Mouse (Mus musculus) heart, embryonic 11.5 days (tissue): ENCODE data around the gene Hoxb1. TPM values are rescaled to one million over a fixed set of nuclear protein-coding genes. Genes with fewer than 3 reads are reported as not detected.

ENCODE experiments used
- ATAC-seq: fragments of 200-750 bp; cut with Nextera tagmentation; replicated peaks from 2 replicates; pipeline ENCODE4 v1.8.0; 2017; ENCODE audit warnings: moderate library complexity; ENCODE audit not compliant: insufficient number of reproducible peaks, low FRiP score, low TSS enrichment
- H3K27ac ChIP-seq: fragments of 300-500 bp; sonication (generic); 2 replicates; pipeline ENCODE4 v1.5.1; 2014; ENCODE audit warnings: mild to moderate bottlenecking, low read depth, low read length
- H3K27me3 ChIP-seq: fragments of 300-500 bp; sonication (generic); 2 replicates; pipeline ENCODE4 v1.6.1; 2014; ENCODE audit warnings: mild to moderate bottlenecking, low read length, mixed read lengths; ENCODE audit not compliant: control insufficient read depth, insufficient read depth
- H3K36me3 ChIP-seq: fragments of 300-500 bp; sonication (generic); 2 replicates; pipeline ENCODE4 v1.6.1; 2014; ENCODE audit warnings: mild to moderate bottlenecking, low read length, moderate library complexity, mixed read lengths; ENCODE audit not compliant: control insufficient read depth, insufficient read depth
- H3K4me1 ChIP-seq: fragments of 300-500 bp; sonication (generic); 2 replicates; pipeline ENCODE4 v1.6.1; 2014; ENCODE audit warnings: low read length; ENCODE audit not compliant: control insufficient read depth, insufficient read depth
- H3K4me2 ChIP-seq: fragments of 300-500 bp; sonication (generic); 2 replicates; pipeline ENCODE4 v1.6.1; 2014; ENCODE audit warnings: mild to moderate bottlenecking, moderate library complexity
- H3K4me3 ChIP-seq: fragments of 300-500 bp; sonication (generic); 2 replicates; pipeline ENCODE4 v1.5.1; 2014; ENCODE audit warnings: low read depth, low read length
- H3K9ac ChIP-seq: fragments of 300-500 bp; sonication (generic); 2 replicates; pipeline ENCODE4 v1.6.1; 2014; ENCODE audit warnings: mild to moderate bottlenecking, low read depth, low read length, moderate library complexity
- H3K9me3 ChIP-seq: fragments of 300-500 bp; sonication (generic); replicated peaks from 2 replicates; pipeline ENCODE4 v1.6.1; 2016; ENCODE audit warnings: low read length; ENCODE audit not compliant: control insufficient read depth
- WGBS: fragments of 180-500 bp; shearing (Covaris S2); extraction: QIAGEN DNeasy Blood & Tissue Kit; methylation state at CpG from one replicate; pipeline ENCODE4 v1.1.7; 2014; ENCODE audit not compliant: insufficient replicate concordance; 5-methylcytosine and 5-hydroxymethylcytosine counted together
- polyA plus RNA-seq: library from polyadenylated mRNA; unstranded; fragments of >200 nt; fragmentation: Nextera tagmentation; extraction: Ambion mirVana; gene quantifications from 2 replicates; pipeline ENCODE4 v1.2.1, GENCODE M21; 2014

The Hoxb1 gene
- polyA plus RNA-seq, 1 experiment from 2014 or later: 0.19 TPM

GRCm38 (mm10) chr11:96321846-96322245 is 43.7 kb upstream of the Hoxb1 start:
- no peak overlapping the region for H3K9ac ChIP-seq
- H3K27ac ChIP-seq: no peak overlapping the region
- 25% methylated on average over 5 of the region's 5 CpGs for WGBS
- no peaks in the 10 kb centered on the region for H3K9me3 ChIP-seq
- H3K27me3 ChIP-seq: peaks cover 89% of the 10 kb centered on the region
- no peak overlapping the region for H3K4me3 ChIP-seq
- H3K36me3 ChIP-seq: no peaks in the 10 kb centered on the region
- H3K4me2 ChIP-seq: 0 out of 2 replicates have a peak overlapping the region, but pooled peaks have one; percentile 7
- peaks cover 7% of the 10 kb centered on the region for H3K4me1 ChIP-seq
- ATAC-seq: no peak

GRCm38 (mm10) chr11:96322738-96323137 is 42.8 kb upstream of the Hoxb1 start:
- H3K36me3 ChIP-seq: no peaks in the 10 kb centered on the region
- no peak overlapping the region for H3K4me2 ChIP-seq
- 16% methylated on average over 6 of the region's 6 CpGs for WGBS
- peaks cover 91% of the 10 kb centered on the region for H3K27me3 ChIP-seq
- ATAC-seq: no peak
- H3K27ac ChIP-seq: no peak overlapping the region
- H3K9ac ChIP-seq: no peak overlapping the region
- peaks cover 7% of the 10 kb centered on the region for H3K4me1 ChIP-seq
- no peaks in the 10 kb centered on the region for H3K9me3 ChIP-seq
- no peak overlapping the region for H3K4me3 ChIP-seq

- H3K4me2 ChIP-seq: 0 out of 2 replicates have a peak within 1 kb of the TSS, but pooled peaks have one; percentile 7
- WGBS: 21% methylated on average over 10 of the region's 10 CpGs
- no peaks in the 10 kb centered on the region for H3K9me3 ChIP-seq
- H3K27ac ChIP-seq: no peak within 1 kb of the TSS; the same call in 1 of the 2 replicates
- peak within 1 kb of the TSS; percentile 34; the same call in 1 of the 2 replicates for H3K9ac ChIP-seq
- no peaks in the 10 kb centered on the region for H3K36me3 ChIP-seq
- ATAC-seq: no peak
- H3K27me3 ChIP-seq: peaks cover 91% of the 10 kb centered on the region
- no peak within 1 kb of the TSS for H3K4me3 ChIP-seq
- H3K4me1 ChIP-seq: peaks cover 7% of the 10 kb centered on the region
Observed at GRCm38 (mm10) chr11:96323154-96323553, 42.4 kb upstream of the Hoxb1 start, which contains the start of gene Hoxb3. Gene Hoxb3 (plus strand): TSS chr11:96323326.

DNA sequence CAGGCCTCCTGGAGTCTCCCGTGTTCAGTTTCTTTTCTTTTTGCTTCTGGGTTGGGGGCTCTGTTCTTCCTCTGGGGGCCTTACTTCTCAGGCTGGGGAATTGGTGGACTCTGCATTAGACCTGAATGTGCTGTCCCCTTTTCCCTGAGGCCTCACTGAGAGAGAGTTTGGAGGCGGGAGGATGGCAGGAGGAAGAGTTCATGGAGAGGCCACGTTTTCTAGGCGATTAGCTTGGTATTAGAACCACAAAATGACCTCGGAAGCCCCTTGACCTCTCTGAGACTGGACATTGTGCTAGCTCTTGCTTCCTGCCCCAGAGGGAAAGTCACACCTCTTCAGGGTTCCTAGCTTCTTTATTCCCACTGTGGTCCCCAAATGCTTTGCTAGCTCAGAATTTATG is 41.4 kb upstream of the Hoxb1 start:
- ATAC-seq: no peak
- Histone ChIP-seq H3K27ac (no peak overlapping the region), H3K4me2 (no peak overlapping the region; the same call in 1 of the 2 replicates)

GRCm38 (mm10) chr11:96324965-96325364 is 40.6 kb upstream of the Hoxb1 start:
- no peak overlapping the region for H3K4me3 ChIP-seq
- no peak overlapping the region for H3K9ac ChIP-seq
- peaks cover 90% of the 10 kb centered on the region for H3K27me3 ChIP-seq
- ATAC-seq: no peak
- peak overlapping the region; percentile 14; the same call in 1 of the 2 replicates for H3K4me2 ChIP-seq
- WGBS: 6% methylated on average over 8 of the region's 8 CpGs
- H3K4me1 ChIP-seq: peaks cover 3% of the 10 kb centered on the region; the same call in 1 of the 2 replicates
- H3K9me3 ChIP-seq: no peaks in the 10 kb centered on the region
- no peaks in the 10 kb centered on the region for H3K36me3 ChIP-seq
- H3K27ac ChIP-seq: no peak overlapping the region

More for the DNA sequence above, 41.4 kb upstream of the Hoxb1 start:
- Histone ChIP-seq H3K27me3 (peaks cover 91% of the 10 kb centered on the region), H3K9me3 (no peaks in the 10 kb centered on the region), H3K36me3 (no peaks in the 10 kb centered on the region), H3K9ac (no peak overlapping the region), H3K4me1 (peaks cover 3% of the 10 kb centered on the region; the same call in 1 of the 2 replicates), H3K4me3 (no peak overlapping the region)
- WGBS: 6% methylated on average over 5 of the region's 5 CpGs

- 6% methylated on average over 22 of the region's 22 CpGs for WGBS
- no peaks in the 10 kb centered on the region for H3K36me3 ChIP-seq
- H3K4me1 ChIP-seq: peaks cover 3% of the 10 kb centered on the region; the same call in 1 of the 2 replicates
- peak overlapping the region; percentile 18; the same call in 1 of the 2 replicates for H3K27ac ChIP-seq
- peak overlapping the region; percentile 21 for H3K4me3 ChIP-seq
- H3K9ac ChIP-seq: 0 out of 2 replicates have a peak overlapping the region, but pooled peaks have one; percentile 30
- no peaks in the 10 kb centered on the region for H3K9me3 ChIP-seq
- ATAC-seq: no peak
- H3K27me3 ChIP-seq: peaks cover 92% of the 10 kb centered on the region
- H3K4me2 ChIP-seq: peak overlapping the region; percentile 42
Observed at GRCm38 (mm10) chr11:96325747-96326212, 39.8 kb upstream of the Hoxb1 start.

- no peak for ATAC-seq
- Histone ChIP-seq H3K4me3 (no peak overlapping the region), H3K9me3 (no peaks in the 10 kb centered on the region), H3K36me3 (no peaks in the 10 kb centered on the region), H3K9ac (0 out of 2 replicates have a peak overlapping the region, but pooled peaks have one; percentile 2), H3K27ac (peak overlapping the region; percentile 41; the same call in 1 of the 2 replicates), H3K4me1 (peaks cover 3% of the 10 kb centered on the region; the same call in 1 of the 2 replicates), H3K4me2 (peak overlapping the region; percentile 29; the same call in 1 of the 2 replicates), H3K27me3 (peaks cover 93% of the 10 kb centered on the region)
- under 1% methylated on average over 12 of the region's 12 CpGs for WGBS
Observed at GRCm38 (mm10) chr11:96326705-96327104, 38.8 kb upstream of the Hoxb1 start.

GRCm38 (mm10) chr11:96327122-96327521 is 38.4 kb upstream of the Hoxb1 start:
- Histone ChIP-seq H3K9ac (no peak overlapping the region), H3K27ac (no peak overlapping the region), H3K9me3 (no peaks in the 10 kb centered on the region), H3K27me3 (peaks cover 93% of the 10 kb centered on the region), H3K36me3 (no peaks in the 10 kb centered on the region), H3K4me1 (peaks cover 3% of the 10 kb centered on the region; the same call in 1 of the 2 replicates), H3K4me3 (no peak overlapping the region), H3K4me2 (0 out of 2 replicates have a peak overlapping the region, but pooled peaks have one; percentile 29)
- 6% methylated on average over 7 of the region's 7 CpGs for WGBS
- ATAC-seq: no peak
